Mouse (Mus musculus): ENCODE measurements around the gene Syt14. TPM values are rescaled to one million over a fixed set of nuclear protein-coding genes. Genes with fewer than 3 reads are reported as not detected.

Syt14 gene
- polyA plus RNA-seq, 1 experiment from 2014 or later, result 1.4 TPM

DNA sequence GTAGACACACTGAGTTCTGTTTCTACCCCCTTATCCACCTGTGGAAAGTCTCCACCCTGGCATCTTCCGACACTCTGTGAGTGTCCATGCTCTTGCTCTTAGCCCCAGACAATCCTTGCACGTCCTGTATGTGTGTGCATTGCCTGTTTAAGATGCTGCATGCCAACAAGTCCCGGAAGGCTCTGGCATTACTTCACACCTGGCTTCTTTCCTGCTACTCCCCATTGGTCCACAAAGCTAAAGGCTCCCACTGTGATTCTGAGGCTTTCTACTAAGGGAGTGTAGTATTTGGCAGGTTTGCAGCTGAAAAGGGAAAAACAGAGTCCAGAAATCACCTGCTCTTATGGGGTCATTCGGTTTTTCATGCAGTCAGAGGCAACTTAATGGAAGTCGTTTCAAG lies 162.7 kb downstream of the Syt14 start:
- H3K9me3 ChIP-seq (ENCODE audit: low read depth, low read length), result no peaks in the 10 kb centered on the region
- TF ChIP-seq CTCF (IDR thresholded peaks at IDR 0.05; ENCODE audit: low read depth), result no peak
- no peaks in the 10 kb centered on the region for H3K4me1 ChIP-seq (ENCODE audit: insufficient read depth)
- H3K36me3 ChIP-seq (ENCODE audit: insufficient read depth), result no peaks in the 10 kb centered on the region
- H3K27me3 ChIP-seq (ENCODE audit: insufficient read depth, low read length), result no peaks in the 10 kb centered on the region
- DNase-seq (no peak), ATAC-seq (ENCODE audit: insufficient read depth) (no peak)
- WGBS, result 63% methylated on average over 5 of the region's 5 CpGs
- H3K4me3 ChIP-seq (ENCODE audit: low read depth, low read length), result no peak overlapping the region
- H3K27ac ChIP-seq (ENCODE audit: low read depth), result no peak overlapping the region
- no peak overlapping the region for H3K9ac ChIP-seq
- no peak overlapping the region for H3K4me2 ChIP-seq

- no peak overlapping the region for H3K9ac ChIP-seq
- peak; percentile 31 for TF ChIP-seq CTCF (IDR thresholded peaks at IDR 0.05; ENCODE audit: low read depth)
- WGBS, result 74% methylated on average over 1 of the region's 1 CpGs
- H3K4me3 ChIP-seq (ENCODE audit: low read depth, low read length), result no peak overlapping the region
- ATAC-seq (ENCODE audit: insufficient read depth), result no peak
- no peaks in the 10 kb centered on the region for H3K4me1 ChIP-seq (ENCODE audit: insufficient read depth)
- no peak for DNase-seq
- no peak overlapping the region for H3K4me2 ChIP-seq
- H3K9me3 ChIP-seq (ENCODE audit: low read depth, low read length), result no peaks in the 10 kb centered on the region
- H3K27me3 ChIP-seq (ENCODE audit: insufficient read depth, low read length), result no peaks in the 10 kb centered on the region
- H3K27ac ChIP-seq (ENCODE audit: low read depth), result no peak overlapping the region
- H3K36me3 ChIP-seq (ENCODE audit: insufficient read depth), result no peaks in the 10 kb centered on the region
Measured at GRCm38 (mm10) chr1:192869761-192870160, 165.8 kb downstream of the Syt14 start.

GRCm38 (mm10) chr1:192864440-192864839 lies 171.1 kb downstream of the Syt14 start:
- no peak for ATAC-seq (ENCODE audit: insufficient read depth)
- no peak overlapping the region for H3K4me2 ChIP-seq
- H3K27me3 ChIP-seq (ENCODE audit: insufficient read depth, low read length), result no peaks in the 10 kb centered on the region
- no peak for TF ChIP-seq CTCF (IDR thresholded peaks at IDR 0.05; ENCODE audit: low read depth)
- WGBS, result 75% methylated on average over 3 of the region's 3 CpGs
- no peaks in the 10 kb centered on the region for H3K36me3 ChIP-seq (ENCODE audit: insufficient read depth)
- no peak overlapping the region for H3K4me3 ChIP-seq (ENCODE audit: low read depth, low read length)
- no peaks in the 10 kb centered on the region for H3K9me3 ChIP-seq (ENCODE audit: low read depth, low read length)
- no peak overlapping the region for H3K9ac ChIP-seq
- H3K27ac ChIP-seq (ENCODE audit: low read depth), result no peak overlapping the region
- DNase-seq, result no peak
- H3K4me1 ChIP-seq (ENCODE audit: insufficient read depth), result no peaks in the 10 kb centered on the region

DNA sequence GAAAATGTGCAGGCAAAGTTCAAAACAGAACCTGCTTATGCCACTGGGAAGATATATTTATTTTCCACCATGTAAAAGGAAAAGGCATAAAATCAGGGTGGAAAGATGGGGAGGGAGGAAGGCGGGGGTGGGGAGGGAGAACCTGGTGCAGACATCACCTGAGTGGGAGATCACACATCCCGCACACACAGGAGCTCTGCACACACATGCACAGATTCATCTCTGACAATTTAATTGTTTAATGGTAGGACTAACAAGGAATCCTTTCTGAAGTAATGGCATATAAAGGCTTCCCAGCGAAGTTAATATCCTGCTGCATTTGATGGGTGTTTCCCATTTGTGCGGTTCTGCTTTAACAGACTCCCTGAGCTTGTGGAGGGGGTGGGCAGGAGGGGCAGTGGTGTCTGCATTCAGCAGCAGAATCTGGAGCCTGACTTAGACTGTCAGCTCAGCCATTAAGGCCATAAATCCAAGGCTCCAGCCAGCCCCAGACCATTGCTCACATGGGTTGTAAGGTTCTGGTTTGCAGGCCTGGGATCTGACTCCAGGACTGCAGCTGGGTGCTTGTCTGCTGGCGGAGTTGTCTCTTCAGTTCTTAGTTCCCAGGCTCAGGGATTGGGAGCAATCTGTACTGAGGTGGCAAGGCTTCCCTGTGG lies 174.1 kb downstream of the Syt14 start:
- no peak for ATAC-seq (ENCODE audit: insufficient read depth)
- no peak overlapping the region for H3K4me2 ChIP-seq
- no peaks in the 10 kb centered on the region for H3K9me3 ChIP-seq (ENCODE audit: low read depth, low read length)
- H3K36me3 ChIP-seq (ENCODE audit: insufficient read depth), result no peaks in the 10 kb centered on the region
- DNase-seq, result no peak
- 62% methylated on average over 5 of the region's 5 CpGs for WGBS
- TF ChIP-seq CTCF (IDR thresholded peaks at IDR 0.05; ENCODE audit: low read depth), result no peak
- no peak overlapping the region for H3K27ac ChIP-seq (ENCODE audit: low read depth)
- H3K9ac ChIP-seq, result no peak overlapping the region
- H3K27me3 ChIP-seq (ENCODE audit: insufficient read depth, low read length), result no peaks in the 10 kb centered on the region
- H3K4me3 ChIP-seq (ENCODE audit: low read depth, low read length), result no peak overlapping the region
- H3K4me1 ChIP-seq (ENCODE audit: insufficient read depth), result no peaks in the 10 kb centered on the region

GRCm38 (mm10) chr1:192860273-192860672 lies 175.3 kb downstream of the Syt14 start:
- H3K4me1 ChIP-seq (ENCODE audit: insufficient read depth), result no peaks in the 10 kb centered on the region
- ATAC-seq (ENCODE audit: insufficient read depth) (no peak), DNase-seq (no peak)
- no peak overlapping the region for H3K9ac ChIP-seq
- no peaks in the 10 kb centered on the region for H3K27me3 ChIP-seq (ENCODE audit: insufficient read depth, low read length)
- no peak overlapping the region for H3K4me2 ChIP-seq
- H3K27ac ChIP-seq (ENCODE audit: low read depth), result no peak overlapping the region
- 51% methylated on average over 6 of the region's 6 CpGs for WGBS
- no peak overlapping the region for H3K4me3 ChIP-seq (ENCODE audit: low read depth, low read length)
- H3K36me3 ChIP-seq (ENCODE audit: insufficient read depth), result no peaks in the 10 kb centered on the region
- no peak for TF ChIP-seq CTCF (IDR thresholded peaks at IDR 0.05; ENCODE audit: low read depth)
- no peaks in the 10 kb centered on the region for H3K9me3 ChIP-seq (ENCODE audit: low read depth, low read length)

DNA sequence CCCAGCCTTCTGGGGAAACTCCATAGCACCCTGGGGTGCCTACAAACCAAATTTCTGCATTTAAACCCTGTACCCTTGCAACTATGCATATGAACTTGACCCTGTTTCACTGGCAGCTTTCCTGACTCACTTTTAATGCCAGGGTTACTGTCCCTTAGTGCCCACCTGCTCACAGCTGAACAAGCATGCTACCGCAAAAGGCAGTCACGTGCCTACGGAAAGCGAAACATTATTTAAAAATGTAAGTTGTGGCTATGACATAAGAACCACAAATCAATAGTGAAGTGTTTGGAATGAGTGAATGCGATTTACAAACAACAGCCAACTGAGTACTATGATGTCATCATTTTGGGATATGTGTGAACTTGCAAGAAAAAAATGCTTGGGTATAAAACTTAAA lies 178.0 kb downstream of the Syt14 start:
- Histone ChIP-seq H3K9ac (no peak overlapping the region), H3K9me3 (ENCODE audit: low read depth, low read length) (no peaks in the 10 kb centered on the region), H3K4me2 (no peak overlapping the region), H3K36me3 (ENCODE audit: insufficient read depth) (no peaks in the 10 kb centered on the region), H3K4me3 (ENCODE audit: low read depth, low read length) (no peak overlapping the region), H3K27me3 (ENCODE audit: insufficient read depth, low read length) (no peaks in the 10 kb centered on the region), H3K4me1 (ENCODE audit: insufficient read depth) (peaks cover 10% of the 10 kb centered on the region; the same call in 1 of the 2 replicates), H3K27ac (ENCODE audit: low read depth) (no peak overlapping the region)
- WGBS, result 79% methylated on average over 5 of the region's 5 CpGs
- no peak for TF ChIP-seq CTCF (IDR thresholded peaks at IDR 0.05; ENCODE audit: low read depth)
- no peak for DNase-seq
- no peak for ATAC-seq (ENCODE audit: insufficient read depth)

GRCm38 (mm10) chr1:192856931-192857330 lies 178.6 kb downstream of the Syt14 start:
- Histone ChIP-seq H3K4me1 (ENCODE audit: insufficient read depth) (peaks cover 16% of the 10 kb centered on the region), H3K9ac (no peak overlapping the region), H3K9me3 (ENCODE audit: low read depth, low read length) (no peaks in the 10 kb centered on the region), H3K4me2 (no peak overlapping the region), H3K4me3 (ENCODE audit: low read depth, low read length) (no peak overlapping the region), H3K27me3 (ENCODE audit: insufficient read depth, low read length) (no peaks in the 10 kb centered on the region), H3K27ac (ENCODE audit: low read depth) (no peak overlapping the region), H3K36me3 (ENCODE audit: insufficient read depth) (no peaks in the 10 kb centered on the region)
- no peak for TF ChIP-seq CTCF (IDR thresholded peaks at IDR 0.05; ENCODE audit: low read depth)
- WGBS, result 64% methylated on average over 6 of the region's 6 CpGs
- ATAC-seq (ENCODE audit: insufficient read depth), result no peak
- DNase-seq, result no peak

Measured in lung, embryonic 14.5 days (tissue).